Mouse (Mus musculus): ENCODE data around the gene Lgsn. TPM values are rescaled to one million over a fixed set of nuclear protein-coding genes. Genes with fewer than 3 reads are reported as not detected.

Gene Lgsn
- polyA plus RNA-seq (2015; fragmentation: Nextera tagmentation; extraction: Ambion mirVana), result not detected in 2 replicates

DNA sequence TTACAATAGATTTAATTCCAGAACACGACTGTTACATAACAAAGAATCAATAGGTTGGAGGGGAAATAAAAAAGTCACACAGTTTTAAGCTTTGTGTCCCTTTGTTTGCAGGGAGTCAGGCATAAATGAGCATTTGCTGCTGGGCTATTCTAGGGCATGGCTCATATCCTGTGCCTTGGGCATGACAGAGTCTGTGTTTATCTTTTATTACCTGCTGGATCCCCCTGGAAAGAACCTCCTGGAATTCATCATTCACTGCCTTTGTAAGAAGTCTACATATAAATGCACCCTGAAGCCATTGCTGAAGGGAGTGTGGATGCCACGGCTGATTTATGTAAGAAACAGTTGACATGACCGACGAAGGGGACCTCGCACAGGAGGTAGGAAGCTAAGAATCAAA lies at the start of gene Lgsn:
TSS of gene Lgsn (plus strand) at position 301 of the 400 bp plus-strand sequence.
- no peak within 1 kb of the TSS for H3K4me2 ChIP-seq (replicated peaks)
- H3K4me3 ChIP-seq (replicated peaks), result no peak within 1 kb of the TSS
- WGBS, result 75% methylated on average over 5 of the region's 5 CpGs
- H3K9ac ChIP-seq (replicated peaks), result no peak within 1 kb of the TSS
- H3K9me3 ChIP-seq, result no peaks in the 10 kb centered on the region
- H3K27ac ChIP-seq, result no peak within 1 kb of the TSS
- H3K4me1 ChIP-seq (replicated peaks), result no peaks in the 10 kb centered on the region
- no peaks in the 10 kb centered on the region for H3K27me3 ChIP-seq
- no peak for ATAC-seq
- no peaks in the 10 kb centered on the region for H3K36me3 ChIP-seq

DNA sequence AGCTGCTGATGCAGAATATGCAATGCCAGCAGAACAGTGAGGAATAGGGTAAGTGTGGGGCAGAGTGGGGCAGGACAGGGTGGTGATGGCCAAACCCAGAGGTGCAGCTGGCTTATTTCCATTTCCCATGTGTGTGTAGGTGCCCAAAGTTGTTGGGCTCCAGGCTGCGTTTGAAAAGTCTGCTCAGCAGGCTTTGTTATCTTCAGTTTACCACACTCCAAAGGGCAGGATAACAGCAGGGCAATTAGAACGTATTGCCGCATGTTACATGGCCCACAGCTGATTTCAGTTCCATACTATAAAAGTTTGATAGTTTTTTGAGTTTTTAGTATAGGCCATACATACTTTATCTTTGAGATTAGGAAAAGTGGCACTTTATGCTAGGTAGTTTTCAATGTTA lies 37.8 kb upstream of the Lgsn start:
- 82% methylated on average over 3 of the region's 3 CpGs for WGBS
- Histone ChIP-seq H3K9ac (replicated peaks) (no peak overlapping the region), H3K4me3 (replicated peaks) (no peak overlapping the region), H3K36me3 (no peaks in the 10 kb centered on the region), H3K9me3 (no peaks in the 10 kb centered on the region), H3K4me1 (replicated peaks) (no peaks in the 10 kb centered on the region), H3K4me2 (replicated peaks) (no peak overlapping the region), H3K27ac (no peak overlapping the region), H3K27me3 (no peaks in the 10 kb centered on the region)
- no peak for ATAC-seq

DNA sequence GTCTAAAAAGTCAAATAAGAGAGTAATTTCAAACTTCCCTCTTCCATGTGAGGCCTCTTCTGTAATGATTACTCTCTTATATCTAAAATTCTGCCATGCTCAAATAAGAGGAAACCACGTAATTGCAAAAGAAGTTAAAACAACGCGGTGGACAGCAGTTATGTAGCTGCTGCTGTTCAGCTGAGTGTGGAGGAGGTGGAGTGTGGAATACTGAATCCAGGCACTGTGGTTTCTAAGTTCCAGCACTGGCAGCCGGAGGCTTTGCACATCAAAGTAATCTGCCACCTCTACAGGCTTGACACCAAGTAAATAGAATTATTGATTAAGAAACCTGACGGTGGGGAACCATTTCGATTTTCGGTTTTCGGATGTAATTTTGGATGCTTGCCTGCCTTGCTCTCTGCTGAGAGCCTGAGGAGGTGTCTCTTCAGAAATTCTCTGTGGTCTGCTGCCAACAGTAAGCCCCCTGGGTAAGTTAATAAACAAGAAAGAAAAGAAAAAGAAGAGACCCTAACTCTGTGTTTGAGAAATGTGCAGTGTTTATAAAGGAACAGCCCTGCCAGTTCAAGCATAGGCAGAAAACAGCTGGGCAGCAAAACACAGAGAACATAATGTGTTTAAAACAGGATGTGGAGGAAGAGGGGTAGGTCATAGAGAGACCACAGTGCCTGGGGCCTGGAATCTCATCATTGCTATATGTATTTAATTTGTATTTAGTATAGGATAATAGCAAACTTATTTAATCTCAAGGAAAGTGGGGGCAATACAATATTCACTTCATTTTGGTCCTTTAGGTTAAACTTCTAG lies 33.7 kb upstream of the Lgsn start:
- WGBS, result 73% methylated on average over 8 of the region's 8 CpGs
- Histone ChIP-seq H3K36me3 (no peaks in the 10 kb centered on the region), H3K4me2 (replicated peaks) (no peak overlapping the region), H3K4me3 (replicated peaks) (no peak overlapping the region), H3K9me3 (no peaks in the 10 kb centered on the region), H3K27me3 (no peaks in the 10 kb centered on the region), H3K4me1 (replicated peaks) (no peaks in the 10 kb centered on the region), H3K9ac (replicated peaks) (no peak overlapping the region), H3K27ac (no peak overlapping the region)
- 0 out of 2 replicates have a peak, but pooled peaks have one; percentile 30 for ATAC-seq

DNA sequence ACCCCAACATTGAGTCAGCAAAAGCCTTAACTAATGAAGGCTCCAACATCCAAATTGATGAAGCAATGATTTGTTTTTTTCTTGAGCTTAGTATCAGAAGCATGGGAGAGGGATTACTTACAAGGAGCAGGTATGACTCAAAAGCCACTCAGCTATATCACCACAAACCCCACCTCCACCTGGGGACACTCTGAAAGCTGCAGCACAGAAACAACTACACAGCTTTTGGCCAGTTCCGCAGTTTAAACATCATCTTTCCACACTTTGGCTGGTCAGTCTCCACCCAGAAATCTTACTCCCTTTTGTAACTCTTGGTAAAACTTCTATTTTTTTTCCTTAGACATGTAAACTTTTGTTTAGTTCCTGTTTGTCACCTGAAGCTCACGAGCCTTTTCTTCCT lies 32.6 kb upstream of the Lgsn start:
- WGBS, result 77% methylated on average over 2 of the region's 2 CpGs
- no peak for ATAC-seq
- no peaks in the 10 kb centered on the region for H3K9me3 ChIP-seq
- H3K9ac ChIP-seq (replicated peaks), result no peak overlapping the region
- H3K4me2 ChIP-seq (replicated peaks), result no peak overlapping the region
- no peaks in the 10 kb centered on the region for H3K4me1 ChIP-seq (replicated peaks)
- H3K36me3 ChIP-seq, result no peaks in the 10 kb centered on the region
- H3K27me3 ChIP-seq, result no peaks in the 10 kb centered on the region
- no peak overlapping the region for H3K27ac ChIP-seq
- H3K4me3 ChIP-seq (replicated peaks), result no peak overlapping the region

DNA sequence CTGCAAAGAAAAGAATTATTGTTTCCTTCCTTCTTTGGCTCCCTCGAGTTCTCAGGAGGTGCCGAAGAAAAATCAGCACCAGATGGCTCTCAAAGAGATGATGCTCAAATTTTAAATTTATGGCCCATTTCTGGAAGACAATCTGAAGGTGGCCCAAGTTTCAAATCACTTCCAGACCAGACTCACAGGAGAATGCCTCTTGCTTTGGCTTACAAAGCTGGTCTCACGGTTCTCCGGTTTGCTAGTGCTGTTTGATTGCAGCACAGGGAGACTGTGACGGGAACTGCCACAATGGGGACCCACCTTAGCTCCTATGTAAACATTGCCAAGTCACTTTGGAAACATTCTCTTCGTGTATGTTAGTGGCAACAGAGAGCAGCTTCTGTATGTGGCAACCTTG lies 26.5 kb upstream of the Lgsn start:
- H3K9ac ChIP-seq (replicated peaks), result no peak overlapping the region
- no peaks in the 10 kb centered on the region for H3K4me1 ChIP-seq (replicated peaks)
- H3K27me3 ChIP-seq, result no peaks in the 10 kb centered on the region
- H3K4me2 ChIP-seq (replicated peaks), result no peak overlapping the region
- no peak overlapping the region for H3K4me3 ChIP-seq (replicated peaks)
- no peak overlapping the region for H3K27ac ChIP-seq
- no peak for ATAC-seq
- H3K36me3 ChIP-seq, result no peaks in the 10 kb centered on the region
- H3K9me3 ChIP-seq, result no peaks in the 10 kb centered on the region
- 67% methylated on average over 6 of the region's 6 CpGs for WGBS

DNA sequence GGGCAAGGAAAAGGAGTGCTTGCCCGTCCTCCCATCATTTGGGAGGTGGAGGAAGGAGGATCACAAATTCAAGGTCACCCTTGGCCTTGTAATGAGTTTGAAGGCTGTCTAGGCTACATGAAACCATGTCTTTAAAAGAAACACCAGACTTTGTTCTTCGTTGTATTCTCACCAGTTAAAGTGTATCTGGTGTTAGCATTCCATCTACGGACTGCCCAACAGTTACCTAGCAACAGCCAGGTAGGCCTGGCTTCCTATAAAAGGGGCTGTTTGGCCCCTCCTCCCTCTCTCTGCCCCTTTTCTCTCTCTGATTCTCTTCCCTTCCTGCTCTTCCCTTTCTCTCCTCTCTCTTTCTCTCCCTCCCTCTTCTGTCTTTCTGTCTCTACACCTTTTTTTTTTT lies 25.7 kb upstream of the Lgsn start:
- ATAC-seq, result no peak
- H3K9me3 ChIP-seq, result no peaks in the 10 kb centered on the region
- H3K36me3 ChIP-seq, result no peaks in the 10 kb centered on the region
- H3K27ac ChIP-seq, result no peak overlapping the region
- no peak overlapping the region for H3K4me3 ChIP-seq (replicated peaks)
- no peak overlapping the region for H3K4me2 ChIP-seq (replicated peaks)
- no peak overlapping the region for H3K9ac ChIP-seq (replicated peaks)
- no peaks in the 10 kb centered on the region for H3K4me1 ChIP-seq (replicated peaks)
- H3K27me3 ChIP-seq, result no peaks in the 10 kb centered on the region
- 64% methylated on average over 3 of the region's 3 CpGs for WGBS

DNA sequence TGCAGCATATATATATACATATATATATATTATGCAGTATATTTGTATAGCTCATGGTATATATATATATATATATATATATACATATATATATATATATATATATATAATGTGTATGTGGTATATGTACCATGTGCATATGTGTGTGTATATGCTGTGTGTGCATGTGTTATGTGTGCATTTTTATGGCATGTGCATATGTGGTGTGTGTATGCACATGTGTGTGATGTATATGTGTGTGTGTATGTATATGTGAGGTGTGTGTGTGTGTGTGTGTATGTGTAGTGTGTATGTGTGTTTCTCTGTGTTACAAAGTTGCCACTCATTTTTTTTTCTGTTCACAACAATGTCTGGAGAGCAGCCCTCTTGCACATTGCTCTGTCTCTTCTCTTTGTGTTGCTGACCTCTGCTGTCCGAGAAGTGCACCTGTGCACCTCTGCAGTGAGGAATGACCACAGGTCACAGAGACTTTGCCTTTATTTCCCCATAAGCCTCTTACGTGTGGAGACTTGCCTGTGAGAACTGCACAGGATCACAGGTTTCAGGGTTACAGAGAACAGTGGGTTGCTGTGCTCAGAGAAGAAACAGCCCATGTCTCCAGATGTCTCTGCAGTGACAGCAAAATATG lies 23.3 kb upstream of the Lgsn start:
- 0 out of 2 replicates have a peak, but pooled peaks have one; percentile 9 for ATAC-seq
- no peak overlapping the region for H3K4me3 ChIP-seq (replicated peaks)

DNA sequence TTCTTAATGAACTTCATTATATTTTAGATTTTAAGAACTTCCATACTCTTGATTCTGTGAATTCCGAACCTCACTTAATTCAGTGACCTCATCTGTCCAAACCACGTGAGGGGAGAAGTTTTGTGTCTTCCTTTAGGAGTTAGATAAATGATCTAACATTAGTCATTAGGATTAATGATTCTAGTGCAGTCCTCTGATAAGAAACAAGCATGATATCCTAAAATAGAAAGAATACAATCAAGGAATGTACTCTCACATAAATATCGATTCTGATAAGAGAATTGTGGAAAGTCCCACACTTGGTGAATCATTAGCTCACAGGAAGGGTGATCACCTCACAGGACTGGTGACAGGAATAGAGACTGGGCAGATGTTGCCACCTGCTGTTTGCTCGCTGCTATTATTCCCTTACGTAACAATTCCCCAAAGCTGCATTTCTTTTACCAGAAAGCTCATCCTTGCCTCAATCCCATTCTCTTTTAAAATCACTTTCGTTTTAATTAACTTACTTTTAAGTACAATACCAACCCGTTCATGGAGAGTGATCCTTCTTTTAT lies 22.3 kb upstream of the Lgsn start:
- Histone ChIP-seq H3K27ac (no peak overlapping the region), H3K4me2 (replicated peaks) (no peak overlapping the region), H3K4me1 (replicated peaks) (no peaks in the 10 kb centered on the region), H3K27me3 (no peaks in the 10 kb centered on the region), H3K9me3 (no peaks in the 10 kb centered on the region), H3K4me3 (replicated peaks) (no peak overlapping the region), H3K36me3 (no peaks in the 10 kb centered on the region), H3K9ac (replicated peaks) (no peak overlapping the region)
- 26% methylated on average over 7 of the region's 7 CpGs for WGBS
- peak; percentile 75 for ATAC-seq

More for the DNA sequence above, 23.3 kb upstream of the Lgsn start:
- WGBS, result 73% methylated on average over 2 of the region's 2 CpGs
- Histone ChIP-seq H3K27ac (no peak overlapping the region), H3K9me3 (no peaks in the 10 kb centered on the region), H3K36me3 (no peaks in the 10 kb centered on the region), H3K27me3 (no peaks in the 10 kb centered on the region), H3K9ac (replicated peaks) (no peak overlapping the region), H3K4me2 (replicated peaks) (no peak overlapping the region), H3K4me1 (replicated peaks) (no peaks in the 10 kb centered on the region)

DNA sequence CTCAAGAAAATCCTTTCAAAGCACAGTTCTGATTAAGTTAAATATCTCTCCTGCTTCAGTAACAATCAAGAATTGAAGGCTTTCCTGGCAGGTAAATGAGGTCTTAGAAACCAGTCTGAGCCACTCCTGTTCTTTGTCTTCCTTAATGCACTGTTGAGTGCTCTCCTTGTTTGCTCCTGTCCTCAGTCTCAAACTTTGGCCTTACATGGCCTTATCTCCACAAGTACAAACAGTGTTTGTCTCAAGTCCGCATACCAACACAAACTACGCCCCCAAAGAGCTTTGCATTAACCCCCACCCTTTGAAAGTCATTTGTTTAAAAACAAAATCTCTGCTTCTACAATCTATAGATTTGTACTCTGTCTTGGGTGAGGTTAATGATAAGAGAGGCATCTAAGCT lies 20.0 kb upstream of the Lgsn start:
- no peaks in the 10 kb centered on the region for H3K4me1 ChIP-seq (replicated peaks)
- H3K4me2 ChIP-seq (replicated peaks), result no peak overlapping the region
- H3K9ac ChIP-seq (replicated peaks), result no peak overlapping the region
- H3K9me3 ChIP-seq, result no peaks in the 10 kb centered on the region
- 82% methylated on average over 2 of the region's 2 CpGs for WGBS
- no peak overlapping the region for H3K27ac ChIP-seq
- no peaks in the 10 kb centered on the region for H3K36me3 ChIP-seq
- H3K4me3 ChIP-seq (replicated peaks), result no peak overlapping the region
- no peaks in the 10 kb centered on the region for H3K27me3 ChIP-seq
- ATAC-seq, result no peak

DNA sequence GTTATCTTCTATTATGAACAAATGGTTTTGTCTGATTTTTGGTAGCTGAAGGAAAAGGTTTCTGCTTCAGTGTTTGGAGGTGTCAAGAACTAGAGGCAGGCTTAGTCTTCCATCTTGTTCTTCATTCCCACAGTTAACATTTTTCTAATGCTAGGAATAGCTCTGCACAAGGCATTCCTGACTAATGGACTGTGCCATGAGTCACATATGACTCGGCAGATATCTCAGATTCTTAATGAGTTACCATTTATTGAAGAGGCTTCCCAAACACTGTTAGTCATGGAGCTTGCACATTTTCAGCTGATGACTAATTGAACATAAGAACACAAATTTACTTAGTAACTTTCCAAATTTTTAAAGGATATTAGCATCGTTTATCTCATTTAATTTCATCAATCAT lies 19.3 kb upstream of the Lgsn start:
- Histone ChIP-seq H3K36me3 (no peaks in the 10 kb centered on the region), H3K9me3 (no peaks in the 10 kb centered on the region), H3K4me3 (replicated peaks) (no peak overlapping the region), H3K4me1 (replicated peaks) (no peaks in the 10 kb centered on the region), H3K27ac (no peak overlapping the region), H3K9ac (replicated peaks) (no peak overlapping the region), H3K27me3 (no peaks in the 10 kb centered on the region), H3K4me2 (replicated peaks) (no peak overlapping the region)
- WGBS, result 84% methylated on average over 2 of the region's 2 CpGs
- ATAC-seq, result no peak

DNA sequence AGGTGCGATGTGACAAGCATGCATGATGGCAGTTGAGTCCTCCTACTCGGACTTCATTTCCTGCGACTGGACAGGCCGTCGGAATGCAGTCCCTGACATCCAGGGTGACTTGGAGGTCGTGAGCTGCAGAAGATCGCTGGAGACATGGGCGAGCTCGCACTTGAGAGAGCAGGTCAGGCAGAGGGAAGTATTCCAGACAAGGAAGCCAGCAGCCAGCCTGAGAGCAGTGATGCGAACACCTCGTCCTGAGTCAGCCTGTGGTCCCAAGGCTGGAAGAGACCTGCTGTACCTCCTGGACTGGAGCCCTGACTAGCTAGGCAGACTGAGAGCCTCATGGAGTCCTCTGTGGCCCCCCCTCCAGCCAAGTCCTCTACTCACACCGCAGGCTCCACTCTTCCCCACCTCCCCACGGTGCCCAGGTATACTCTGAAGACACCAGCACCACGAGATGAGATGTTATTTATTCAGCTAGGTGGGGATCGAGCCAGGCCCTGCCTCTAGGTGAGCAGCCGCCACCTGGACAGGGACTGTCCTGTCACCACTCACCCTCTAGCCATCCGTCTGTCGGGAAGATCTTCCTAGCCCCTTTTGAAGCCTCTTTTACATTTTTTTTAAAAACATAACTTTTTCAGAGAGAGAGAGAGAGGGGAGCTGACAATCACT lies 11.5 kb upstream of the Lgsn start:
- Histone ChIP-seq H3K27me3 (no peaks in the 10 kb centered on the region), H3K4me3 (replicated peaks) (no peak overlapping the region), H3K4me1 (replicated peaks) (no peaks in the 10 kb centered on the region), H3K4me2 (replicated peaks) (no peak overlapping the region), H3K27ac (no peak overlapping the region), H3K36me3 (no peaks in the 10 kb centered on the region), H3K9ac (replicated peaks) (no peak overlapping the region), H3K9me3 (no peaks in the 10 kb centered on the region)
- WGBS, result 85% methylated on average over 18 of the region's 18 CpGs
- ATAC-seq, result no peak
